Mouse (Mus musculus) liver (tissue): ENCODE results near the gene Hist1h3a.
"Not testable (repeated sequence)": the region's sequence is repeated elsewhere in the genome, so short reads cannot be mapped to it uniquely, and the experiment has no call there.

Experiments used
- DNase-seq: peaks from one replicate; pipeline ENCODE4 v3.0.0-alpha.2; 2020; ENCODE audit warnings: mixed read lengths

Gene Hist1h3a

DNA sequence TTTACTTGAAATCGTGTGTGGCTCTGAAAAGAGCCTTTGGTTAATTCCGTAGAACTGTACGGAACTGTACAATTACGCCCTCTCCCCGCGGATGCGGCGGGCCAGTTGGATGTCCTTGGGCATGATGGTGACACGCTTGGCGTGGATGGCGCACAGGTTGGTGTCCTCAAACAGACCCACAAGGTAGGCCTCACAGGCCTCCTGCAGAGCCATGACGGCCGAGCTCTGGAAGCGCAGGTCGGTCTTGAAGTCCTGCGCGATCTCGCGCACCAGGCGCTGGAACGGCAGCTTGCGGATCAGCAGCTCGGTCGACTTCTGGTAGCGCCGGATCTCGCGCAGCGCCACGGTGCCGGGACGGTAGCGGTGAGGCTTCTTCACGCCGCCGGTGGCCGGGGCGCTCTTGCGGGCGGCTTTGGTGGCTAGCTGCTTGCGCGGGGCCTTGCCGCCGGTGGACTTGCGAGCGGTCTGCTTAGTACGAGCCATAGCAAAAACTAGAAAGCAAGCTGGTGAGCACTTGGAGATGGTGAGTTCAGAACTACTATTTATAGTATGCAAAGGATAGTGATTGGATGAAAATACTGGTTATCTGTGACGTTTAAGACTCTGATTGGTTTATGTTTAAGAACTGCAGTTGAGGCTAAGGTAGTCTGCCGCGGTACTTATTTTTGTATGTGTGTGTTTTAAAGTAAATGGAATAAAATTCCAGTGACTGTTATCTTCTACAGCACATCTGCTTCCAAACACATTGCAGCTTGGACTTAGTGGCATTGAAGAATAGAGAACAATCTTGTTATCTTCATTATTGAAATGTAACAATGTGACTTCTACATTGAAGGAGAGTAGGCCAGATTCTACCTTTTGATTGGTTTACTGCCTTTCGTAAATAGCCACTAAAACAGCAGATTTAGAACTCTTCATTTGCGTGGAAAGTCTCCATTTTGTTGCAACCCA, at the start of gene Hist1h3a:
Gene Hist1h3a, minus strand, starts transcription at position 516 of the 951 bp plus-strand sequence.
- peak; percentile 84 for DNase-seq

DNA sequence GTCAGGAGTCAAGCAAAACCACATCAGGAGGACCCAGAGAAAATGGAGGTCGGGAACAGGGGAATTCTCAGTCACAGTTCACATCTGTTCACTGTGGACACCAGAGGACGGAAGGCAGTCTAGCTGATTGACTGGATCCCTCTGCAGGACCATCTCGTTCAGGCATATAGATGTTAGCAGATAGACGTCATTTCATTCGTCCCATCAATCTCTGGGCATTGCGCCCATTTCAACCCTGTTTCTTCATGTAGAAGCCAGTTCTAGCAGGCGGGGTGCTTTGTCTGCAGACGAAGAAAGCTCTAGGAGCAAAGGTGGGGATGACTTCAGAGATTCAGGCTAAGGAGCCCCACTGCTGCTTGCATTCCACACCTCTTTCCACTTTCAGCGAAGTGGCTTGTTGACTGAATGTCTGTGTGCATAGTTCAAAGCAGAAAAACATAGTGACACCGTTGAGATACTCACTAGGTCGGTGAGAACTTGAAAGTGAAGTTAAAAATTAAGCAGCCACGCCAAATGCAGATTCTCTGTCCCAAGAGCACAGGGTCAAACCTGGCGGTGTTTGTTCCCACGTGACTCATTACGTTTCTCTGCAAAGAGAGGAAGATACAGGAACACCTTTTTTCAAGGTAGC, 44.4 kb upstream of the Hist1h3a start, which contains the start of gene Slc17a2:
Gene Slc17a2, plus strand, starts transcription at position 572 of the 631 bp plus-strand sequence.
- DNase-seq, result no peak

DNA sequence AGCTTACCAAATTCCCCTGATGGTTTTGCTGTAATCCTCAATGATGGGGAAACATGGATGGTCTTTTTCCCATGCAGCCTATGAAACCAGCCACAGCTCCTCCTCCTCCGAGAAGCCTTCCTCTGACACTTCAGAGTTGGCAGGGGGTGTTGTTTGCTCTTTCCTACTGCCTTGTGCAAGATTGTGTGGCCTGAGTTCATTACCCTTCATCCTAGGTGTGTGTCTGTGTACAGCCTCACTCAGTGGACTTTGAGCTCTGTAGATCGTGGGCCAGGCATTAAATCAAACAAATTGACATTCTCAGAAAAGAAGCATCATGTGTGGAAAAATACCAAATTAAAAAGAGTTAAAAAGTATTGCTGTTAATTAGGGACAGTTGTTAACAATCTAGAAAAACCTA, 42.3 kb upstream of the Hist1h3a start:
- no peak for DNase-seq

DNA sequence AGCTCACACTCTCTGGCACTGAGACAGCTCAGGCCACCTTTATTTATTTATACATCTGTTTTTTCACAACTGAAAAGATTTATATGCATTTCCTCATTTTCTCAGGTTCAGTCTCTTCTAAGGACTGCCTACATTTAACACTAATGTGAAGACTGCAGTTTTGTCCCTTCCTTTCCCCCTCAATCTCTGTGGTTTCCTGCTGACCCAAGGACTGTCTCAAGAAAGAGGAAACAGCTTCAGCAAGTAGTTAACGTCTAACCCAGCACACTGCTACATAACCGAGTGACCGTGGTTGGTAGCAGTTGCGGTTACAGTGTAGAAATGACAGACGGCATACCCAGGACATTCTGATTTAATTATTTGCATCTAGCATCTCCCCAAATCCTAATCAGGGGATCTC, 37.2 kb upstream of the Hist1h3a start:
- no peak for DNase-seq

DNA sequence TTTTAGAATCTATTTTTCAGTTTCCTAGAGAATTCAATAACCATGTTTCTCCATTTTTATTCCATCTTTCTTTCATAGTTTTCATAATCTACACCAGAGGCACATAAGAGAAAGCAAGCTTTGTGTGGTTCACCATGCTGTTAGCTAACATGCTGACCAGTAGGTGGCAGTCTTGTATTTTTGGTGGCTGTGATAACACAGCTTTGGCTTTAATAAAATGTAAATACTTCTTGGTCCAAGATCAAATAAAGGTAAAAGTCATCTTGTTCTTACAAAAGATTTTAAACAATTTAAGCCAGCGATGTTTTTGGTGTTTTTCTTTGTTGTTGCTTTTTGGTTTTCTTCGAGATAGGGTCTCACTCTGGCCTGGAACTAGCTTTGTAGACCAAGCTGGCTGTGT, 30.3 kb upstream of the Hist1h3a start:
- peak; percentile 51 for DNase-seq

DNA sequence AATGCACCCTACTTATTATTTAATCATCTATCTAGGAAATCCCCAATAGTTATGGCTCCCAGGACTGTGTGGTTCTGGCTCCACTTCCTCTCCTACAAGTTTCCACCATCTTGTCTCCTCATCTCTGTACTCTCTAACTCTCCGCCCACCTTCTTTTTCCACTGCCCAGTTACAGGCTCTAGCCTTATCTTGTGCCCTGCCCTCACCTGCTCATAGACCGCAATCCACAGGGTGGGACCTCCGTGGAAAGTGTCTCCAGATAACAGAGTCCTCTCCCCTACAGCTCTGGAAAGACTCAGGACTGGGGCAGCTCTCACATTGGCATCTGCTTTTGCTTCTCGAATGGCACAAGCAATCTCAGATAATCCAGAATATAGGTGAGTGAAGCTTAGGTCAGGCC, 16.8 kb upstream of the Hist1h3a start:
- DNase-seq, result peak; percentile 18

DNA sequence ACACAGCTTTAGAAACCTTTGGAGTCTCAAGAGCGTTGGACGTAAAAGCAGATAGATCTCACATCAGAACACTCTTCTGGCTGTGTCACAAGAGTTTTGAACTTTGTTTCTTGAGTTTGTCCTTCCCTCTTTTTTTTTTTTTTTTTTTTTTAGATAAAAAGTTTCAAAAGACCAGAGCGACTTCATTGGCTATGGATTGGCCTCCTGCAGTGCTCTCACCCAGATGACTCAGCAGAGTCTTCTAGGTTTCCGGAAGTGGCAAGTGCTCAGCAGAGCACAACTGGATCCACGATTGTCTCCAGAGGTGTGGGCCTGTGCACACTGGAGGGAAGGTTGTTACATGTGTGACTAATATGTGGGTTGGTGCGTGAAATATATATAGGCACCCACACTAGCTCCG, 16.2 kb upstream of the Hist1h3a start:
- DNase-seq, result no peak

DNA sequence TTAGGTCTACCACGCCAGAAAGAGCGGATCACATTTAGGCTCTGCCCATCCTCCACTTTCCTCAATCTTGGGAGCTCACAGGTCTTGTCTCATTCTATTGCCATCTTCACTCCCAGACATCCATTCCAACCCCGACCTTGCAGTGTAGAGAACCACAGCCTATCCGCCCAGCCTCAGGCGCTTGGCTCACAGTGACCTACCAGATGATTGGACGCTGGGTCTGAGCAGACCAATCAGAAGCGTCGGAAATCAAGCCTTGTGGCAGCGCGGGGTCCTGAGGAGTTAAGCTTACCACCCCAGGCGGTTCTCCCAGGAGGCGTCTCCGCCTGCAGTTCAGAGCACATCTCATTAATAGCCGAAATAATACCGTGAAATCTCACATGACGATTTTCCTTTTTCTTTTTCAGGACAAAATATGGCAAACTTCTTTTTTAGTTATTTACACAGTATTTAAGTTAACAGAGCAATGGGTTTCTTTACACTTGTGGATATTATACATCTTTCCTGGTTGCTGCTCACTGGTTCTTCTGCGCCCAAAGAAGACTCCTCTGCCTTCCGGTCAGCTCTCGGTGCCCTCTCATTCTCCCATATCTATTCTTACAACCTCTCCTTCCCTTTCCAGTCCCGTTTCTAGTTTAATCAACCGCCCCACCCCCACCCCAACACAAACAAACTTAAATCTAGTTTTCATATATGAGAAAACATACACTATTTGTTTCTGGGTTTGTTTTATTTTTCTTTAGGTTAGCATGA, 10.6 kb upstream of the Hist1h3a start:
- peak; percentile 86 for DNase-seq

DNA sequence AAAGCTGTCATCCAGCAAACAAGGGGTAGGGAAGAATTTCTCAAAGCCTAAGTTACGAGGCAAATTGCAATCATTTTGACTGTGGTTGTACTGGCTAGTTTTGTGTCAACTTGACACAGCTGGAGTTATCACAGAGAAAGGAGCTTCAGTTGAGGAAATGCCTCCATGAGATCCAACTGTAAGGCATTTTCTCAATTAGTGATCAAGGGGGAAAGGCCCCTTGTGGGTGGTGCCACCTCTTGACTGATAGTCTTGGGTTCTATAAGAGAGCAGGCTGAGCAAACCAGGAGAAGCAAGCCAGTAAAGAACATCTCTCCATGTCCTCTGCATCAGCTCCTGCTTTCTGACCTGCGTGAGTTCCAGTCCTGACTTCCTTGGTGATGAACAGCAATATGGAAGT, 7.4 kb upstream of the Hist1h3a start, which contains the start of gene Trim38:
Gene Trim38, plus strand, starts transcription at position 301 of the 400 bp plus-strand sequence.
- DNase-seq, result not testable (repeated sequence)

DNA sequence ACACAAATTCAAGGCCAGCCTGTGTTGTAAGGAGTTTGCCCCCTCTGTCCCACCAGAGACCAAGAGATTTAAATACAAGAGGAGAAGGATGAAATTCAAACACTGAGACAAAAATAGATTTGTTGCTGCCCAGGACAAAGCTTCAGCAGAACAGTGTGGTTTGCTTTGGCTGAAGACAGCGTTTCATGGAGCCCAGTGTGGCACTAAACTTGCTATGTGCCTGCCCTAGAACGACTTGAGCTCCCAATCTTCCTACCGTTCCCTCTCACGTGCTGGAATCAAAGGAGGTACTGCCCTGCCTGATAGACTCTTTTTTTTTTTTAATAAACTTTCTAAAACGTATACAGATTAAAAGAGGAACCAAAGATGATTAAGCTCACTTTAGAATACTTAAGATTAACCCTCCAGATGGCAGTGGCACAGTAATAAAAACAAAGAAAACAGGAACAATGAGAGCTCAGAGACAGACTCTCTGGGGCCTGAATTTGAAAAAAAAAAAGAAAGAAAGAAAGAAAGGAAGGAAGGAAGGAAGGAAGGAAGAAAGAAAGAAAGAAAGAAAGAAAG, 6.7 kb upstream of the Hist1h3a start:
- DNase-seq, result no peak

DNA sequence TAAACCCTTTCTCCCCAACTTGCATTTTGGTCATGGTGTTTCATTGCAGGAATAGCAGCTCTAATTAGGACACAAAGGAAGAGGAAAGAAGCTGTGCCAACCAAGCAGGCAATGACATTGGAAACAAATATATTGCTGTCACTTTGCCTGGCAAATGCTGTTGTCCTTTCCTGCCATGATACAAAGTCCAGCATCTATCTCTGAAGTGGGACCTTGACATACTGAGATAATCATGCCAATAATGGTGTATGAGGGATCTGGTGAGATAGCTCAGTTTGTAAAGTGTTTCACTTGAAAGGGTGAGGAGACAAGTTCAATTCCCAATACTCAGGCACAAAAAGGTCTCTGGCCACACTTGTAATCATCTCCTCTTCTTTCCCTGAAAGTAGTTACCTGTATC, 4.6 kb upstream of the Hist1h3a start:
- no peak for DNase-seq

DNA sequence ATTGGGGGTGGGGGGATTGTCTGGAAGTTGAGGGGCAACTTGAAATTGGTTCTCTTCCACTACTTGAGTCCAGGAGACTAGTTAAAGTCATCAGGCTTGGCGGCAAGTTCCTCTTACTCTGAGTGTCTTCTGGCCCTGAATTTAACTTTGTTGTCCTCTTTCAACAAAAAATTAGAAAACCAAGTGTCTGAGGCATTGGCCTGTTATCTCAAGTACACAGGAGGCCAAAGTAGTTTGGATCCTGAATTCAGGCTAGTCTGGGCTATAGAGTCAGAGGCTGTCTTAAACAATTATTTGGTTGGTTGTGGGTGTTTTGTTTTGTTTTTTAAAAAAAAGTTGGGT, 3.0 kb upstream of the Hist1h3a start:
- DNase-seq, result no peak

DNA sequence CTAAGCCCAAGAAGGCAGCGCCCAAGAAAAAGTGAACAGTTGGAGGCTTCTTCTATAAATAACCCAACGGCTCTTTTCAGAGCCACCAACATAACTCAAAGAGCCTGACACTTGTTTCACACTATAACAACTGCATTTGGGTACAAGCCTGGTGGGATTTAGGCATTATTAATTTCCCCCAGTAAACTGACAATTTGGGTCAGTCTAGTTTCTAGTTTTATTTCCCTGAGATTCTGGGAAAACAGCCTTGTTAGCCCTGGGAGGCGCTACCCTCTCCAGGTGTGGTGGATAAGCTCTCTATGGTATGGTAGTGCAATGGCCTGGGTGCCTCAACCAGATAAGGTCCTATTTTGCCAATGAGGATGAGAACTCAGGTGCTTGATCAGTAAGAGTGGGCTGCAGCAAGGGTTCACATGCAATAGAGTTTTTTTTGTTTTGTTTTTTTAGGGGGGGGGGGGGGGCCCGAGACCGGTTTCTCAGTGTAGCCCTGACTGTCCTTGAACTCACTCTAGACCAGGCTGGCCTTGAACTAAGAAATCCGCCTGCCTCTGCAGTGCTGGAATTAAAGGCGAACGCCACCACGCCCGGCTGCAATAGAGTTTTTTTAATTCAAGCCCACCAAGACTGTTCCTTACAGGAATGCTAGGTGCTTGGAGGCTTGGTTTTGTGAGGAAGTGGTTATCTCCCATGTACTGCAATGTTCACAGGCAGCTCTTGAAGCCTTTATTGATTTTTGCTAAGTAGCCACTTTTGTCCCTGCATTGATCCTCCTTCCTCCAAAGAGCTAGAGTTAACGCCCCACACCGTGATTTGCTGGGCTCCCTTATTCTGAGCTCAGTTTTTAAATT, 2.4 kb upstream of the Hist1h3a start:
- peak; percentile 73 for DNase-seq

DNA sequence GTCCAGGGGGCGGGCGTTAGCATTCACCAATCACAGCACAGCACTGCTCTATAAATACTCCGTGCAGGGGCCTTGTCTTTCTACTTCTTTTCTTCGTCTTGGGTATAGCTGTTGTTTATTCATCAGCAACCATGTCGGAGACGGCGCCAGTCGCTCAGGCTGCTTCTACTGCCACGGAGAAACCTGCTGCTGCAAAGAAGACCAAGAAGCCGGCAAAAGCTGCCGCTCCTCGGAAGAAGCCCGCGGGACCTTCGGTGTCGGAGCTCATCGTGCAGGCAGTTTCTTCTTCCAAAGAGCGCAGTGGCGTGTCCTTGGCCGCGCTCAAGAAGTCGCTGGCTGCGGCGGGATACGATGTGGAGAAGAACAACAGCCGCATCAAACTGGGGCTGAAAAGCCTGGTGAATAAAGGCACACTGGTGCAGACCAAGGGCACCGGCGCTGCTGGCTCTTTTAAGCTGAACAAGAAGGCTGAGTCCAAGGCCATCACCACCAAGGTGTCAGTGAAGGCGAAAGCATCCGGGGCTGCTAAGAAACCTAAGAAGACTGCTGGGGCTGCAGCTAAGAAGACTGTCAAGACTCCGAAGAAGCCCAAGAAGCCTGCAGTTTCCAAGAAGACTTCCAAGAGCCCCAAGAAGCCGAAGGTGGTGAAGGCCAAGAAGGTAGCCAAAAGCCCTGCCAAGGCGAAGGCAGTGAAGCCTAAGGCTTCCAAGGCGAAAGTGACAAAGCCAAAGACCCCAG, 1.6 kb upstream of the Hist1h3a start, which contains the start of gene Hist1h1a:
Gene Hist1h1a, plus strand, starts transcription at position 81 of the 738 bp plus-strand sequence.
- DNase-seq, result peak; percentile 97

DNA sequence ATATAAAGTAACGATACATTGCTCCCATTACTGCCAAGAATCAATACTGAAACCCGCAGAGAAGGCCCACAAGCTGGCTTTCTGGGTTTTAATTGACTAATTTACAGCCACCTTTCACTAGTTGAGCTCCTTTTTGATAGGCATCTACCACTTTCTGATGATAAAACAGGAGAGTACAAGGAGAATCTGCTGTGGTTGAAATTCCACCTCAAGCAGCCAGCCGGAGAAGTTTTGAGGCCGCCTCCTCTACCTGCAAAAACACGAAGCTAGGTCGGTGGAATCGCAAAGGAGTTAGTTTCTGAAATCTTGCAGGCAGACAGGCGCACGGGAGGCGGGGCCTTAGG, 1.0 kb upstream of the Hist1h3a start:
- no peak for DNase-seq

DNA sequence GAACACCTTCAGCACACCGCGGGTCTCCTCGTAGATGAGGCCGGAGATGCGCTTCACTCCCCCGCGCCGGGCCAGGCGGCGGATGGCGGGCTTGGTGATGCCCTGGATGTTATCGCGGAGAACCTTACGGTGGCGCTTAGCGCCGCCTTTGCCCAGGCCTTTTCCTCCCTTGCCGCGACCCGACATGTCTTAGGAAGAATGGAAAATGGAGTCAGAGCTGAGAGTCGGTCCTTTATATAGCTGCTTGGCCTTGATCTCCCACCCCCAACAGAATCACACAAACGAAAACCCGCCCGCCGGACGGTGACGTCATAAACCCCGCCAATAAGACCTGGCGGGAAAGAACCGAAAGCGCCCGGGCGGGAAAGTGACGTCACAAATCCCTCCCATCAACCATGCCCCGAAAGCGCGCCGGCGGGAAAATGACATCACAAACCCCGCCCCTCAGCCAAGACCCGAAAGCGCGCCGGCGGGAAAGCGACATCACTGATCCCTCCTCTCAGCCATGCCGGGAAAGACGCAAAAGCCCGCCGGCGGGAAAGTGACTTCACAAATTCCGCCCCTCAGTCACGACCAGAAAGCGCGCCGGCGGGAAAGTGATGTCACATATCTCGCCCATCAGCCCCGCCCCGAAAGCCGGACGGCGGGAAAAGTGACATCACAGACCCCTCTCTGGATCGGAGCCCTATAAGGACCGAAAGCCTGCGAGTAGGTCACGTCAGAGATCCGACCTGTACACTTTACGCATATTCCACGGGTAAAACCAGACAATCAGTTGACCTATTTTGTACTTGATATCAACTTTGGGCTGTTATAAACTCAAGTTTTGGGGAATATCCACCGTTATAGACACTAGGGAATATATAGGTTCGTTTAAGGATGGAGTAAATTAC, 968 bp downstream of the Hist1h3a start, which contains the start of gene Hist1h4a:
Gene Hist1h4a, minus strand, starts transcription at position 259 of the 893 bp plus-strand sequence.
- peak; percentile 99 for DNase-seq

DNA sequence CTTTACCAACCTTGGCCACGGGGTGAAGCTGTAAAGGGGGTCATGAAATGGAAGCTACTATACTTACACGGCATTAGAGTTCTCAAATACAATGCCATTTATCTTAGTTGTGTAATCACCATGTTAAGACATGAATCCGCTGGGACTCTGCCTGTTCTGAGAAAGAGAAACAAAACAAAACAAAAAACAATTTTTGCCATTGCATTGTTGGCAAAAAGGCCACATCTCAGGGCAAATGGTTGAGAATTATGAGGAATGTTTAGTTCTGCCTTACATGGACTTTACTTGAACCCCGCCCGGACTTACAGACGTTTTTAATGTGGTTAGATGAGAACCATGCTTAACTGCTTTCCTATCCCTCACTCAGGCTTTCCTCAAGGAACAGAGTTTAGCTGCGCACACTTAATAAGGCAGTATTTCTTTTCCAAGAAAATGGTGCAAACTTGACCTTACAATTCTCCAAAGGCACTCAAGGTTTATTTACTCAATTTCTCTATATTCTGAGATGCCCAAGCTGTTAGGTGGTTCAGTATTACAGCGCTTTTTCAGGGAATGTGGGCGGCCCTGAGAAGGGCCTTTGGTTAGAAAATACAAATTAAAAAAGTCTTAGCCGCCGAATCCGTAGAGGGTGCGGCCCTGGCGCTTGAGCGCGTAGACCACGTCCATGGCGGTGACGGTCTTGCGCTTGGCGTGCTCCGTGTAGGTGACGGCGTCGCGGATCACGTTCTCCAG, 1.8 kb downstream of the Hist1h3a start:
- peak; percentile 53 for DNase-seq

DNA sequence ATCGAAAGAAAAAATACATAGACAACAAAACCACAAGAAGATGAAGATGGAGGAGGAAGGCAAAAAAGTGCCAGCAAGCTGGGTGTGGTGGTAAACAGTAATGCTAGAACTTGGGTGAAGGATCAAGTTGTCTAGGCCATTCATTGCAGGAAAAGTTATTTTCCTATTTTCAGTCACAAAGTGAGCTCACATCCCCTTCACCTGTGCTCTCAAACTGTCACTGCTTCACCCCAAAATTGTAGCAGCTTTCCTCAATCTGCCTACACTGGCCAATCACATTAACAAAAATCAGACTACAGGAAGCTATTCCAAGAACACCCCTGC, 2.3 kb downstream of the Hist1h3a start:
- no peak for DNase-seq

DNA sequence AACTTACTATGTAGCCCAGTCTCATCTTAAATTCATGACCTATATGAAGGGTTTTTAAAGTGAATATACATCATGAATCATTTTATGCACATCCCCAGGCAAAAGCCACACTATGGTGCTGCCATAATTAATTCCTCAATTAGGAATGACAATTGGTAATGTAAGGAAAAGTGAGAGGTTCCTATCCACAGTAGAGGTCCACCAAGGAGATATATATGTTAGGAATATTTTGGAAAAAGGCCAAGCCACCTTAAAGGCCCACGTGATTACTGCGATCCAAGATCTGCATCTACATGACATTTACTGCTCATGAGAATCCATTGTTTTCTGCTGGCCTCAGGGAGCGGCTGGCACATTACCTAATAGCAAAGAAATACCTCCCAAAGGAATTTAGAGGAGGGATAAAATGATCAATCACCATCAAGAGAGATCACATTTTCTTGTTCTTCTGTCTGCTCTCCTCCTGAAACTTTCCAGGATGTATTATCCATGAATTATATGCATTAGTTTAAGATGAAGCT, 2.9 kb downstream of the Hist1h3a start:
- no peak for DNase-seq
